Mouse (Mus musculus): ENCODE data around the gene Ndrg2.
"Not testable (repeated sequence)": the region's sequence is repeated elsewhere in the genome, so short reads cannot be mapped to it uniquely, and the experiment has no call there.

Ndrg2 gene

GRCm38 (mm10) chr14:51877517-51877916, 36.4 kb downstream of the Ndrg2 start:
- DNase-seq (ENCODE audit: low spot score): no peak

- DNase-seq (ENCODE audit: low spot score): no peak
Observed at GRCm38 (mm10) chr14:51871741-51872140, 42.2 kb downstream of the Ndrg2 start.

- no peak for DNase-seq (ENCODE audit: low spot score)
Observed at GRCm38 (mm10) chr14:51870756-51871155, 43.2 kb downstream of the Ndrg2 start.

- peak; percentile 54 for DNase-seq (ENCODE audit: low spot score)
Observed at GRCm38 (mm10) chr14:51863603-51864002, 50.4 kb downstream of the Ndrg2 start.

GRCm38 (mm10) chr14:51855280-51855679, 58.7 kb downstream of the Ndrg2 start:
- not testable (repeated sequence) for DNase-seq (ENCODE audit: low spot score)
